Mouse (Mus musculus) ES-Bruce4 (cell line): ENCODE measurements around the gene Pde4d. TPM values are rescaled to one million over a fixed set of nuclear protein-coding genes. Genes with fewer than 3 reads are reported as not detected.

Source experiments
- H3K27ac ChIP-seq: 2 replicates; pipeline ENCODE4 v1.5.1; 2012; ENCODE audit warnings: low read length, inconsistent platforms; ENCODE audit not compliant: insufficient read depth
- H3K27me3 ChIP-seq: 2 replicates; pipeline ENCODE4 v1.6.1; 2012; ENCODE audit warnings: mild to moderate bottlenecking, low read length, inconsistent platforms; ENCODE audit not compliant: control insufficient read depth, poor library complexity, insufficient read depth, severe bottlenecking
- H3K36me3 ChIP-seq: 2 replicates; pipeline ENCODE4 v1.6.1; 2012; ENCODE audit warnings: inconsistent platforms, mild to moderate bottlenecking, low read length, moderate library complexity; ENCODE audit not compliant: control insufficient read depth, poor library complexity, insufficient read depth, severe bottlenecking
- H3K4me1 ChIP-seq: one replicate; pipeline ENCODE4 v1.8.1; 2011; ENCODE audit warnings: low read length; ENCODE audit not compliant: control insufficient read depth, insufficient read depth
- H3K4me3 ChIP-seq: 2 replicates; pipeline ENCODE4 v1.5.1; 2011; ENCODE audit warnings: low read depth, mild to moderate bottlenecking, low read length
- H3K9ac ChIP-seq: 2 replicates; pipeline ENCODE4 v1.6.1; 2012; ENCODE audit warnings: low read depth, mild to moderate bottlenecking, inconsistent platforms; ENCODE audit not compliant: poor library complexity, severe bottlenecking
- H3K9me3 ChIP-seq: replicated peaks from 2 replicates; pipeline ENCODE4 v1.6.1; 2012; ENCODE audit warnings: mild to moderate bottlenecking, low read length, inconsistent platforms; ENCODE audit not compliant: control insufficient read depth, poor library complexity, insufficient read depth, severe bottlenecking
- CTCF ChIP-seq: IDR thresholded peaks from one replicate; pipeline ENCODE4 v1.8.1; 2011; ENCODE audit warnings: low read depth, low read length
- EP300 ChIP-seq: IDR thresholded peaks from 2 replicates; pipeline ENCODE4 v1.6.1; 2011; ENCODE audit warnings: low read depth, low read length; ENCODE audit not compliant: insufficient read depth
- POLR2A ChIP-seq: IDR thresholded peaks from one replicate; pipeline ENCODE4 v1.8.1; 2011; ENCODE audit warnings: low read length; ENCODE audit not compliant: insufficient read depth
- polyA plus RNA-seq: library from polyadenylated mRNA; stranded (reverse); fragments of >200 nt; gene quantifications from 2 replicates; pipeline ENCODE4 v1.2.4, GENCODE M21; 2011; ENCODE audit warnings: low read depth; ENCODE audit not compliant: missing spikeins, insufficient read depth, insufficient read length

Pde4d gene
- polyA plus RNA-seq, 1 experiment, result 5.0 TPM

- TF ChIP-seq POLR2A, result no peak
- TF ChIP-seq EP300, result no peak
- TF ChIP-seq CTCF, result no peak
- H3K36me3 ChIP-seq, result no peaks in the 10 kb centered on the region
- no peaks in the 10 kb centered on the region for H3K4me1 ChIP-seq
- no peak overlapping the region for H3K9ac ChIP-seq
- H3K27ac ChIP-seq, result no peak overlapping the region
- H3K4me3 ChIP-seq, result no peak overlapping the region
- H3K9me3 ChIP-seq, result no peaks in the 10 kb centered on the region; the same call in 1 of the 2 replicates
- H3K27me3 ChIP-seq, result no peaks in the 10 kb centered on the region
These were observed 1385.2 kb downstream of the Pde4d start for GRCm38 (mm10) chr13:109834935-109835334.

- Histone ChIP-seq H3K4me3 (no peak overlapping the region), H3K27ac (no peak overlapping the region)
These were observed 1387.7 kb downstream of the Pde4d start for GRCm38 (mm10) chr13:109837453-109837852.

GRCm38 (mm10) chr13:109837921-109838320 lies 1388.2 kb downstream of the Pde4d start:
- Histone ChIP-seq H3K27ac (no peak overlapping the region), H3K4me1 (no peaks in the 10 kb centered on the region), H3K9me3 (no peaks in the 10 kb centered on the region; the same call in 1 of the 2 replicates), H3K9ac (no peak overlapping the region), H3K36me3 (no peaks in the 10 kb centered on the region), H3K4me3 (no peak overlapping the region), H3K27me3 (no peaks in the 10 kb centered on the region)
- TF ChIP-seq CTCF, result no peak
- no peak for TF ChIP-seq POLR2A
- no peak for TF ChIP-seq EP300

More at GRCm38 (mm10) chr13:109837453-109837852, 1387.7 kb downstream of the Pde4d start:
- Histone ChIP-seq H3K36me3 (no peaks in the 10 kb centered on the region), H3K9me3 (no peaks in the 10 kb centered on the region; the same call in 1 of the 2 replicates), H3K27me3 (no peaks in the 10 kb centered on the region), H3K9ac (no peak overlapping the region), H3K4me1 (no peaks in the 10 kb centered on the region)
- no peak for TF ChIP-seq EP300
- no peak for TF ChIP-seq CTCF
- TF ChIP-seq POLR2A, result no peak

- no peak for TF ChIP-seq EP300
- no peak for TF ChIP-seq CTCF
- TF ChIP-seq POLR2A, result no peak
- Histone ChIP-seq H3K9me3 (no peaks in the 10 kb centered on the region; the same call in 1 of the 2 replicates), H3K4me1 (no peaks in the 10 kb centered on the region), H3K27ac (peak overlapping the region; percentile 44; the same call in 1 of the 2 replicates), H3K36me3 (no peaks in the 10 kb centered on the region), H3K9ac (no peak overlapping the region), H3K27me3 (no peaks in the 10 kb centered on the region), H3K4me3 (no peak overlapping the region)
These were observed 1390.5 kb downstream of the Pde4d start for GRCm38 (mm10) chr13:109840251-109840650.

- no peaks in the 10 kb centered on the region for H3K4me1 ChIP-seq
- H3K27ac ChIP-seq, result no peak overlapping the region
These were observed 1391.5 kb downstream of the Pde4d start for GRCm38 (mm10) chr13:109841140-109841822.

GRCm38 (mm10) chr13:109842982-109843381 lies 1393.2 kb downstream of the Pde4d start:
- TF ChIP-seq EP300, result no peak
- TF ChIP-seq POLR2A, result no peak
- TF ChIP-seq CTCF, result no peak

More at GRCm38 (mm10) chr13:109841140-109841822, 1391.5 kb downstream of the Pde4d start:
- H3K4me3 ChIP-seq, result no peak overlapping the region
- TF ChIP-seq CTCF (no peak), POLR2A (no peak), EP300 (no peak)
- H3K9me3 ChIP-seq, result no peaks in the 10 kb centered on the region; the same call in 1 of the 2 replicates
- H3K36me3 ChIP-seq, result no peaks in the 10 kb centered on the region
- no peak overlapping the region for H3K9ac ChIP-seq
- H3K27me3 ChIP-seq, result no peaks in the 10 kb centered on the region

More at GRCm38 (mm10) chr13:109842982-109843381, 1393.2 kb downstream of the Pde4d start:
- Histone ChIP-seq H3K9ac (no peak overlapping the region), H3K4me1 (no peaks in the 10 kb centered on the region), H3K9me3 (no peaks in the 10 kb centered on the region; the same call in 1 of the 2 replicates), H3K36me3 (no peaks in the 10 kb centered on the region), H3K27ac (no peak overlapping the region), H3K4me3 (no peak overlapping the region), H3K27me3 (no peaks in the 10 kb centered on the region)
